Mouse (Mus musculus) T-helper 17 cell (primary cell): ENCODE results near the gene Gm9945.

Experiments used
- in situ Hi-C, 2 experiments: fragments of 300-600 bp; cut with MboI, MseI; formaldehyde crosslinking; loops; 1 replicate in 1 of 2; 2 replicates in 1 of 2; pipeline ENCODE4 v1.15.1; 2025; ENCODE audit warnings: high pct_unique_total_duplicates in 2 of 2

Gm9945 gene

GRCm38 (mm10) chr11:53522362-53522761, 42.4 kb downstream of the Gm9945 start:
- in situ Hi-C loops = no loop called here

- in situ Hi-C loops = no loop called here
Measured at GRCm38 (mm10) chr11:53522930-53523329, 43.0 kb downstream of the Gm9945 start.

- in situ Hi-C loops = no loop called here
Measured at GRCm38 (mm10) chr11:53523545-53524405, 43.8 kb downstream of the Gm9945 start.

- in situ Hi-C loops = no loop called here
Measured at GRCm38 (mm10) chr11:53524905-53525304, 44.9 kb downstream of the Gm9945 start.

GRCm38 (mm10) chr11:53525461-53525860, 45.5 kb downstream of the Gm9945 start:
- in situ Hi-C loops = no loop called here

- in situ Hi-C loops = no loop called here
Measured at GRCm38 (mm10) chr11:53528397-53529252, 48.7 kb downstream of the Gm9945 start.

- in situ Hi-C loops = no loop called here
Measured at GRCm38 (mm10) chr11:53529253-53529557, 49.2 kb downstream of the Gm9945 start.

- in situ Hi-C loops = no loop called here
Measured at GRCm38 (mm10) chr11:53530001-53530400, 50.0 kb downstream of the Gm9945 start.
